Mouse (Mus musculus) layer of hippocampus, adult 11-12 months (tissue): ENCODE measurements around the gene Ccdc126.

Source experiments
- DNase-seq: peaks from one replicate; pipeline ENCODE4 v3.0.0; 2022; ENCODE audit warnings: low spot score

Gene Ccdc126

DNA sequence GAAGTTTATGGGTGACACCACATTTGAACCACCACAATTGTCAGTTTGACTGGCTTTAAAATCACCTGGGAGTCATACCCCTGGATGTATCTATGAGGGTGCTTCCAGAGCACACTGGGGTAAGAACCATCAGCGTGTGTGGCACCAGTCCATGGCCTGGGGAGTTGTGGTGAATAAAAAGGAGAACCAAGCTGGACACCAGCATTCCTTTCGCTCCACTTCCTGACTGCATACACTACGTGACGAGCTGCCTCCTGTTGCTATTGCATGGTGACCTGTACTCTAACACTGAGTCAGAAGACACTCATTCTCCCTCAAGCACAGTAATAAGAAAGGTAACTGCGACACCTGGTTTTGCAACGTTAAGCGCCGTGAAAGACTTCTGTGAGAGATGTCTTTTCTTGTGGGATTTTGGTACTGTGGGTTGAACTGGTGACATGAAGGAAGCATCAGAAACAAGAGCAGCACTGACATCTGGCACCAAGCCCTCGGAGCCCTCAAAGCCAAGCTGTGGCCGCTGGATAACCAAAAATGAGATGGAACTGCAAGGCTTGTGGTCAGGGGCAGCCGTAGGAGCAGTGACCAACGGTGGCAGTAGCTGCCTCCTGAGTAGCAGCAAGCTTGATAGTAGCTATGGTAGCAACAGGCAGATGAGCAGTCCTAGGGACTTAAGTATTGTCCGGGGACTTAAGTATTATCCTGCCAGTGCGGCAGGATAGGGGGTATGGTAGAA is 24.8 kb downstream of the Ccdc126 start:
- no peak for DNase-seq

DNA sequence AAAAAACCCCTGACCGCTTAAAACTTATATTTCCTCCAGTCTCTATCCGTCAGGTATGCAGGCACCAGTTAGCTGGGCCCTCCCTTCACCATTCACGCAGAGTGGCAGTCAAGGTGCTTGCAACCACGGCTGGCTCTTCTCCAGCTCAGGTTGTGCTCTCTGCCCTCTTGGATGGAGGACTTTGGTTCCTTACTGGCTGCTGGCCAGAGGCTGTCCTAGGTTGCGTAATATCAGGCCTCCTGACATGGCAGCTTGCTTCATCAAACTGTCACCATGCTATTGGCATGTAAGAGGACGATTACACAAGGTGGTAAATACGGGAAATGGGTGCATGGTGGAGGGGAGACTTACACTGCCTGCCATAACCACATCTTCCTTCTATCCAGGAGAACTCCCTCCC is 30.8 kb downstream of the Ccdc126 start:
- DNase-seq: no peak

DNA sequence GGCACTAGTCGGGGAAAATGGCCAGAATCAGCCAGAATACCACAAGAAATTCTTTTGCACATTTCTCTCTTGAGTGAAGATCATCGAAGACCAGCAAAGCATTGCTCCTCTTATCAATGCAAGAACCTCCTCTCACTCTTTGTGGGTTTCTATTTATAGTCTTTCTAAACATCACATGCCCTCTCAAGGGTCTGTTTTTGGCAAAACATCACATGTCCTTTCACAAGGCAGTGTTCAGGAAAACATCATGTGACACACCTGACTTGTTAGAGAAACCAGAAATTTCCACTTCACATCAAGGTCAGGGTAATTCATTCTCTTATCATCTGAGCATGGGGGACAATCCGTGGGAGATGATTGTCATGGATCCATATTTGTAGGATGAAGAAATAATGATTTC is 35.5 kb downstream of the Ccdc126 start:
- DNase-seq: no peak

DNA sequence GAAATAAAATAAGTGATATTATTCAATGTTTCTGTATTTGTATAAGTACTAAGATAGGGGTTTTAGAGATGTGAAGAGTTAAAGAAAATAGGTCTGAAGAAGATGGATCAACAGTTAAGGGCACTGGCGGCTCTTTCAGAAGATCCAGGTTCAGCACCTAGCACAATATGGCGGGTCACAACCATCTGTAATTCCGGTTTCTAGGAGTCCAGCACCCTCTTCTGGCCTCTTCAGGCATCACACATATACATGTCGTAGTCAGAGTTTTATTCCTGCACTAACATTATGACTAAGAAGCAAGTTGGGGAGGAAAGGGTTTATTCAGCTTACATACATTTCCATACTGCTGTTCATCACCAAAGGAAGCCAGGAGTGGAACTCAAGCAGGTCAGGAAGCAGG is 36.1 kb downstream of the Ccdc126 start:
- DNase-seq: no peak

DNA sequence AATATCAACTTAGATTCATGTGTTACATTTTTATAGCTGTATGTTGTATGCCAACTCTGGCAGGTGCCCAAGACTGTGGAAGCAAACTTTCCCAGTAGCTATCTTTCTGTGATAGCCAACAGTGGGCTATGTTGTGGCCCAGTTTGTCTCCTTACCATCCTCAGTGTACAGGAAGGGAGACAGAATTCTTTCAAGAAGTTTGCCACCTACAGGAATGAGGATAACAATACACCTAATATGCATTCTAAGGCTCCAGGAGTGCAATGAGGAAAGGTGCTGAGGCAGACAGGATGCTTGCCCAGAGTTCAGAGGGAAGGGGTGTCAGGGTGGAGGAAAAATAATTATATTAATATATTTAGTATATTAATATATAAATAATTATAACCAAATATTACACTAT is 41.3 kb downstream of the Ccdc126 start:
- no peak for DNase-seq

DNA sequence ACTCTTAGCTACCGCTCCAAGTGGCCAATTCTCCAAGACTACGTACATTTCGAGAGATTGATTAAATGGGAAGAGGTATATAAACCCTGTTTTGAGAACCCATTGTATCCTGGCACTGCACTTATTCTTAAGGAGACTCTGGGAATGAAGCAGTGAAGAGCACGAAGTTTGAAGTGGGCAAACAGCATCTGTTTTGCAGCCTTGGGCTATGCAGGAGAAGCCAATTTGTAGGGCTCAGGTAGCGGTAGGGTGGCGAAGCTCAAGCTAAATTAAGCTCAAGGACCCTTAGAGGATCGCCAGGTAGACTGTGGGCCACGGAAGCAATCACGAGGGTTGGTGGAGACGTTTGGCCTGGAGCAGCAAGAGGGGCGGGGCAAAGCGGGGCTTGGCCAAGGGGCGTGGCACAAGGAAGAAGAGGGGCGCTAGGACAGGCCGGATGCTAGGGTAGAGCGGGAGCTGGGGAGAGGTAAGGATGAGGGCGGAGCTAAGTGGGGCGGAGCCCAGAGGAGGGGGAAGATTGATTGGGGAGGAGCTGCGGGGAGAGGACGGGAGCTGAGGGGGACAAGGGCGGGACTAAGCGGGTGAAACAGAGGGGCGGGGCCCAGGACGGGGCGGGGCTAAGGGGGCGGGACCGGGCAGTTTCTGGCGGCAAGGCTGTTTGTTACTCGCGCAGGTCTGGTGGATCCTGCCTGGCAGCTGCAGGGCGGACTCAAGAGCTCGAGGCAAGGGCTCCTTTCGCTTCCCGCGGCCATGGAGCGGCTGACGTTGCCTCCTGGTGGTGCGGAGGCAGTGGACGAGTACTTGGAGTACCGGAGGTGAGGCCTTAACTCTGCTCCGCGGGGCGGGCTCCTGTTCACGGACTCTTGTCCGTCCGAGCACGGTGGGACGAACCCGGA is 48.3 kb downstream of the Ccdc126 start, which contains the start of gene Fam221a:
Fam221a (plus strand) TSS at position 581 of the 896 bp plus-strand sequence.
- DNase-seq: peak; percentile 64

DNA sequence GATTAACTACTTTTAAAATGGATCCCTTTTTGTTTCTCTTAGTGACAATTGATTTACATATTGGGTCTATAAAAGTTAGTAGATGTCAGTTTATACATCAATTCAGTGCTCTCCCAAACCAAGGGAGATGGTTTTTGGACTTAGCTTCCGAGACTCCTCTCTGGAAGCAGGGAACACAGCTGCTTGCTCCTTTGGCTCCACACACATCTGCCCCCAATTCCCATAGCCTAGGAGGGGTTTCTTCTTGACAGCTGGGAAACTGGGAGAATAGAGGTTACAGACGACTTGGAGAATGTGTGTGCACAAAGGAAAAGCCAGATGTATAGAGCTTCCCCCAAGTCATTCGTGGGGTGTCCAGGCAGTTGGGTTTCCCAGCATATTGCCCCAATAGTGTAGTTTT is 49.1 kb downstream of the Ccdc126 start:
- DNase-seq: no peak

DNA sequence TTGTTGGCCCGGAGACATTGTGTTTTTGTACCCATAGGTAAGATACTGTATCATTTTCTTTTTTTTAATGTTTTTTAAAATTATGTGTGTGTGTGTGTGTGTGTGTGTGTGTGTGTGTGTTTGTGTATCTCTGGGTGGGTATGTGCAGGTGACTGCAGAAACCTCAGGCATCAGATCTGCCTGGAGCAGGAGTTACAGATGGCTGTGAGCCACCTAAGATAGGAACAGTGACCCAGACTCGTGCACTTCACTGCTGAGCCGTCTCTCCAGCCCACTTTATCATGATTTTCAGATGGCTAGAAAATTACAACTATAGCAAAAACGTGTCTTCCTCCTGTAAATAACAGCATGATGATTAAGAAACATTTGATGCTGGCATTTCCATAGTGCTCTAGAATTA is 53.6 kb downstream of the Ccdc126 start:
- no peak for DNase-seq

DNA sequence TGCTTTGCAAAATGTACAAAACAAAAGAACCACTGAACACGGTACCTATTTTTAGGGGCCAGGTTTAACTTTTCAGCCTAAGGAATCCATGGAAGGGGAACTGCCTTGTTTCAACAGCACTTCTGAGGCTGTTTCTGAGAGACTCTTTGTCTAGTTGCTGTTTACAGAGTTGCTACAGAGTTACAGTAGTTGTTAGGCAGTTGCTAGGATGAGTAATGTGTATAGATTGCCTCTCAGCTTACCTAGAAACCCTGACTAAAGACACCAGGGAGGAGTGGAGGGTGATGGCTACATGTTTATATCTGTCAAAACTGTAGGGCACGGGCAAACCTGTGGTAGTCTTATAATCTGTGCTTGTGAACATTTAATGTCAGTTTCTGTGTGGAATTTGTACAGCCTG is 54.9 kb downstream of the Ccdc126 start:
- DNase-seq: no peak

DNA sequence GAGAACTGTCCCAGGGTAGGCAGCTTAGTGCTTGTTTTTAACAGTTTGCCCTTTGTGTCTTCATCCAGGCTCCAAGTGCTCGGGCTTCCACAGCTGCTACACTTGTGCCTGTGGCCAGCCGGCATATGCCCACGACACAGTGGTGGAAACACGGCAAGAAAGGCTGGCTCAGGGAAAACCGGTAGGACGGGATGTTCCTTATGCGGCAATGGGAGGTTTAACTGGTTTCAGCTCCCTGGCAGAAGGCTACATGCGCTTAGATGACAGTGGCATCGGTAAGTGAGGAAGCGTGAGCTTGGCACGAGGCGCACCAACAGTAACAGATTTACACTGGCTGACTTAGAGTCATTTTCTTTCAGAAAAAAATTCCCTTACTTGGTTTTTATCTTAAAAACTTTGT is 59.3 kb downstream of the Ccdc126 start:
- DNase-seq: no peak
